Mouse (Mus musculus): Measurements from ENCODE around the gene Ezr. TPM values are rescaled to one million over a fixed set of nuclear protein-coding genes. Genes with fewer than 3 reads are reported as not detected.

Ezr gene
- total RNA-seq, 2 experiments from 2014 or later, result 1.5 to 1.9 TPM

DNA sequence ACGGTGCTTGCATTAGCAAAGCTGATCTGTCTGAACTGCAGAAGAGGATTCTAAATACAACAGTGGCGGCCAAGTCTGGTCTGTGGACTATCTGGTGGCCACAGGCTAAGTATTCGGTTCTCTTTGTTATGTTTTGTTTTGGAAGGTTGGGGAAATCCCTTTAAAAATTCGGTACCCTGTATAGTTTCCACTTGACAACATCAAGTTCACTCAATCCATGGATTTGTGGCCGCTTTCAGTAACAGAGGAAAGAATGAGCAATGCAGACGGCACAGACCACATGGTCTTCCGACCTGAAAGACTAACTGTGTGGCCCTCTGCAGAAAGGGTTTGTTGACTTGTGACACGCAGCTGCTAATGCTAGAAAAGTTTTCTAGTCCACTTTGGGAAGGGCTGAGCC is 23.7 kb downstream of the Ezr start:
- intact Hi-C loops (cut with DNase I), result no loop called here
- H3K4me3 ChIP-seq, result no peak overlapping the region
- DNase-seq, result no peak
- no peak overlapping the region for H3K27ac ChIP-seq
- no peak for TF ChIP-seq CTCF (IDR thresholded peaks at IDR 0.05)

DNA sequence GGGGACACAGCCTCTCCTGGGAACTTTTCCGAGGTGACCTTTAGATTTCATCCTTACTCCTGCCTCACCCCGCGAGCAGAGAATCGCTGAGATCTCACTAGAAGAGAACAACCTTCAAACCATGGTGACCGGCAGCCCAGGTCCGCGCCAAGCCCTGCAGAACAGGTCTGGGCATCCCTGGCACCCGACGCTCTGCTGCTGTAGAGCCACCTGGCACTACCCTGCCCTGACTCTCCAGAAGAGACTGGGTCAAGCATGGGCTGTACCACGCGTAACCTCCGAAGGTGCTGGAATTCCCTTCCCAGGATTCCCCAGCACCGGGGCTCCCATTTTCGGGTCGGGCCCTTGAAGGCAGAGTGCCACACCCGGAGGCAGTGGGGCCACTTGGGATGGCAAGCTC is 24.7 kb downstream of the Ezr start:
- H3K4me3 ChIP-seq, result no peak overlapping the region
- no peak for DNase-seq
- TF ChIP-seq CTCF (IDR thresholded peaks at IDR 0.05), result no peak
- H3K27ac ChIP-seq, result no peak overlapping the region
- intact Hi-C loops (cut with DNase I), result no loop called here

DNA sequence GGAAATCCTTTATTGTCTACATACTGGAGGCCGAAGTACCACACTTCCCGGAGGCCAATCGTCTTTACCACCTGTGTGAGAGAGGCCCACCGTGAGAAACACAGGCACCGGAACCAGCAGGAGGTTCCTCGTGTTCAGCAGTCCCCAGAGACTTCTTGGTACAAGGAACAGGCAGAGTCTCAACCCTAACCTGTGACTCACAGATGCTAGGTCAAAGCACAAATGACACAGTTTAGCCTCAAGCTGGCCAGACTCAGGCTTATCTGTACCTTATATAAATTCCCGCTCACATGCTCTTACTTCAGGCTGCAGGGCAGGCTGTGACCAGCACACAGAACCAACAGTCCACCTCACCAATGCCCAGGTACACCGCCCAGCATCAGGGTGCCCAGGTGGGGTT is 26.7 kb downstream of the Ezr start:
- intact Hi-C loops (cut with DNase I), result no loop called here
- H3K27ac ChIP-seq, result no peak overlapping the region
- TF ChIP-seq CTCF (IDR thresholded peaks at IDR 0.05), result no peak

DNA sequence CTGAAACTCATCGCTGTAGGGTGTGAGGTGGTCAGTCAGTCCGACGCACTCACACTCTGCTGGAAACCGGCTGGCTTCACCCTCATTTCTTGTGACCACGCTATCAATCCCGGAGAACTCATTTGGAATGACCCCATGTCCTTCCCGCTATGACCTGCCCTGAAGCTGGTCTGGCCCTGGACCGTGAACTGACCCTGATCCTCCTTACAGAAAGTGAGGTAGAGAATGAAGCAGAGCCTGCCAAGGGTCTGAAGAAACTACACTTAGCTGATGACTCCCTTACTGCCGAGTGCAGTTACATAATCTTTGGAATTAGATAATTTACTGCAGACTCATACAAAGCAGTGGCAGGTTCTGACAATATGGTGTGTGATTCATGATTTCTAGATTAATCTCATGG is 27.4 kb downstream of the Ezr start:
- no peak overlapping the region for H3K4me3 ChIP-seq
- intact Hi-C loops (cut with DNase I), result no loop called here
- DNase-seq, result no peak
- no peak for TF ChIP-seq CTCF (IDR thresholded peaks at IDR 0.05)
- no peak overlapping the region for H3K27ac ChIP-seq

More for the DNA sequence above, 26.7 kb downstream of the Ezr start:
- DNase-seq, result no peak
- H3K4me3 ChIP-seq, result no peak overlapping the region

DNA sequence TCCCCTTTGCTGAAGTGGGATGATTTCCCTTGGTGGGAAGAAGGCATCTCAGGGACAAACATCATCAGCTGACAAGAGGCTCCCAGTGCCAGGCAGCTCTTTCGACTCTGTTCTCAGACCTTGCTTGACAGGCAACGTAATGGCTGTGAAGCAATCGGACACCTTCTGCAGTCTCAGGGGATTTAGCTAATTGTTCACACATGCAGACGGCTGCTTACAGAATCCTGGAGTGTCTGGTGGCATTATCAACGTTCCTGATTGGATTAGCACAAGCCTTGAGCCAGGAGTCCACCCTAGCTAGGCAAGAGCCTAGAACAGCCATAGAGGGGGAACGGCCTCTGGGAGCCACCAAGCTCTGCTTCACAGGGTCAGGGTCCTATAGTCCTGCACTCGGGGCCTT is 30.2 kb downstream of the Ezr start:
- H3K4me3 ChIP-seq, result no peak overlapping the region
- intact Hi-C loops (cut with DNase I), result no loop called here
- TF ChIP-seq CTCF (IDR thresholded peaks at IDR 0.05), result no peak
- DNase-seq, result no peak
- H3K27ac ChIP-seq, result no peak overlapping the region

DNA sequence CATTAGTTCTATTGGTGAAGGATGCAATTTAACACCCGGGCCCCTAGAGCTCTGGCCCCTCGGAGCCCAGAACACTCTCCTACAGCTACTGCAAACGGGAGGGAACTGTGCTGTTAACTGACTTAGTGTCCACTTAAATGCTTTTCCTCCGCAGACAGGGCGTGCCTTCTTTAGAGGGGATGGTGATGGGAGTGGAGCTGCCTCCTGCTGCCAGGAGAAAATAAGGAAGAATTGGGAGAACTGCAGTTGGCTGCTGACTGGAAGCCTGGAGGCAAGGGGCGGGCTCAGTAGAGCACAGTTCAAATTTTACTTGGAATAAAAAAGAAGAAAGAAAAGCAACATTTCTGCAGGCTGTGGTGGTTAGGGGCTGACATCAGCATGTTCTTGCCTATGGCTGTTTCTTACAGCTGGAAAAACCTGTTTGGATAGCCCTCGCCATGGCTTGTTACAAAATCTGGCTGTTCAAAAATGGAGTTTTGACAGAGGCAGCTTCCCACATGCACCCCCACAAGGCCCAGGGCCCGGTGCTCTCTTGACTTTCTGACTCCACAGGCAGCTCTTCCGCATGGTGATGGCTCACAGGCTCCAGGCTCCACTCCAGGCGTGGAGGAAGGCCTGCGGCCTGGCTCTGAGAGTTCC is 31.2 kb downstream of the Ezr start:
- no peak for DNase-seq

DNA sequence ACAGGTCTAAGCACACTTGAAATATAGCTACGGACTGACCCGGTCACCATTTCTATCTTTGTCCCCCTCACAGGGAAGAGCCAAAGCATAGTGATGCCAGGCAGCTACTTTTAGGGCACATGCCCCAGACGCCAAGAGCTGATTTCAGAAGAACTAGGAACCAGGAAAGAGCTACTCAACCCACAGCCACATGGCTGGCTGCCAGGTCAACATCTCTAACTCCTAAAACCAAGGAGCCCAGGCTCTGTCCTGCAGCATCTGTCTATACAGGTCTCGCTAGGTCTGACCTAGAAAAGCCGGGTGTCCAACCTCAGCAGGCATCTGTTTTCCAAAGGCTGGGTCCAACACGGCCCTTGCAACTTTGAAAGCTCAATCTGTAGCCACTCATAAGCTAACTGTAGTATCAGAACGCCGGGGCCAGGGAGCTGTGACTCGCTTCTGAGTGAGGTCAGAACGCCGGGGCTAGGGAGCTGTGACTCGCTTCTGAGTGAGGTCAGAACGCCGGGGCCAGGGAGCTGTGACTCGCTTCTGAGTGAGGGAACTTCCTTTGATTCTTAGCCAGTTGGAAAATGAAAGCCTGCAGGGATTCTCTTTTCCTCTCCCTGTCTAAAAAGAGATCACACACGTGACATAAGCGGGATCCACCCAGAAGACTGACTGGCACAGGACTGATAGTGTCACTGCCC is 33.7 kb downstream of the Ezr start:
- intact Hi-C loops (cut with DNase I), result no loop called here
- TF ChIP-seq CTCF (IDR thresholded peaks at IDR 0.05), result no peak
- peak; percentile 51 for DNase-seq
- peak overlapping the region; percentile 48 for H3K4me3 ChIP-seq
- H3K27ac ChIP-seq, result no peak overlapping the region; the same call in 1 of the 2 replicates

More for the DNA sequence above, 31.2 kb downstream of the Ezr start:
- TF ChIP-seq CTCF (IDR thresholded peaks at IDR 0.05), result no peak
- Histone ChIP-seq H3K27ac (no peak overlapping the region), H3K4me3 (no peak overlapping the region)
- intact Hi-C loops (cut with DNase I), result no loop called here

DNA sequence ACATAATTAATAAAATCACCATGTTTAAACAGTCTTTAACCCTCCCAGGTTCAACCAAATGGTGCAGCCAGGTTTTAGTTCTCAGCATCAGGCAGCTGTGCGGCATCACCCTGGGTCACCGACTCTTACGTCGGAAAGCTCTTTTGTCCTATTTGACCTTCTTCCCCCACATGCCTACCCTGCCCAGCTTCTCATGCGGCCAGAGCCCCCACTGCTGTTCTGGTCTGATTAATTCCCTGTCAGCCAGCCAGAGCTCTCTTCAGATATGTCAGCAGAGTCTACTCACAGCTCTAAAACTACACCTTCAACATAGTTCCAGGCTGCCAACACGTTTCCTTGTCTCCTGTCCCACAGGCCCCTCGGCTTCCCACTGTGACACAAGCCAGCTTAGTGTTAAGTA is 35.1 kb downstream of the Ezr start:
- no peak for DNase-seq
- intact Hi-C loops (cut with DNase I), result no loop called here
- H3K27ac ChIP-seq, result no peak overlapping the region
- no peak for TF ChIP-seq CTCF (IDR thresholded peaks at IDR 0.05)
- no peak overlapping the region for H3K4me3 ChIP-seq

DNA sequence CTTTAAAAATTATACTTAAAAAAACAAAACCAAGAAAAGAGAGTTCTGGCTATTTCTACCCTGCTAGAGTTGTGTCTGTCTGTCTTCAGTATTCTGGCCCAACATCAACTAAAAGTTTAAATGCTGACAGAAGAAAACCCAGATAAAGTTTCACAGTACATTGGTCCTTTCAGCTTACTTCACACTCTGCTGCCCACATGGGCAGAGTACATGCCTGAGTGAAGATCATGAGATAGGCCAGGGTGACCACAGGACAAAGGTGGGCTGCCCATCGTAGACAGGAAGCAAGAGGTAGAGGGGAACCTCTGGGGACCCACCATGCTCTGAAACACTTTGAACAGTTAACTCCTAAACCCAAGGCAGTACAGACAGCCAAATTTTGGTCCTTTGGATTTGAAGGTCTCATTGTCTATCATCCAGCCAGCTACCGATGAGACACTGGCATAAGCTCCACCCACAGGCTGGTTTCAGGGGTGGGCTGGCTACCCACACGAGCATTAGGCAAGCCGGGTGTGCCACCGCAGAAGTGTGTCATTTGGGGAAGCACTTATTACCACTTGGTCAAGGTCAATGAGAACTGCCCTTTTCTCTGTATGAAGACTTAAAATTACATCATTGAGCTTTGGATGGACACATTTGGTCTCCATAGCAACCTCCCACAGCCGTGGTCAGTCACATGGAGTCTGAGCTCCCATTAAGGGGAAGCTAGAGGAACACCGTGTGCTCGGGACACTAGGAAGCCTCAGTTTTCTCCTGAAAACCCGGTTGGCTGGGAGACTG is 35.9 kb downstream of the Ezr start:
- intact Hi-C loops (cut with DNase I), result no loop called here
- H3K4me3 ChIP-seq, result no peak overlapping the region
- H3K27ac ChIP-seq, result no peak overlapping the region
- no peak for TF ChIP-seq CTCF (IDR thresholded peaks at IDR 0.05)
- no peak for DNase-seq

DNA sequence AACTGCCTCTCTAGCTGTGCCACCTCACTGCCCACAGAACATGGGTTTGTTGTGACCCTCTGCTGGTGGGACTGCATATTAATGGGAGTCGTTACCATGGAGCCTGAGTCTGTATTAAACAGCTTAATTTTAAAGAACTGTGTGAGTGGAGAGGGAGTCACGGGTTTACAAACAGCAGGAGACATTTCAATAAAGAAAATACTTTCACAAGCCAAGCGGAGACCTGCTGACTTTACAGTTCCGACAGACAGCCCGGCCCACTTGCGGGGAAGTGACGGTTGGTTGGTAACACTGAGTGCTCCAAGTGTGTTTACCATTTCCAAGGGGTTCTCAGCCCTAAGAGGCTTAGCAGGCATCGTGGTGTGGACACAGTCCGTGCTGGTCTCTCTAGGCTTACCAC is 36.6 kb downstream of the Ezr start:
- no peak for TF ChIP-seq CTCF (IDR thresholded peaks at IDR 0.05)
- DNase-seq, result no peak
- Histone ChIP-seq H3K4me3 (no peak overlapping the region), H3K27ac (no peak overlapping the region)
- intact Hi-C loops (cut with DNase I), result no loop called here

DNA sequence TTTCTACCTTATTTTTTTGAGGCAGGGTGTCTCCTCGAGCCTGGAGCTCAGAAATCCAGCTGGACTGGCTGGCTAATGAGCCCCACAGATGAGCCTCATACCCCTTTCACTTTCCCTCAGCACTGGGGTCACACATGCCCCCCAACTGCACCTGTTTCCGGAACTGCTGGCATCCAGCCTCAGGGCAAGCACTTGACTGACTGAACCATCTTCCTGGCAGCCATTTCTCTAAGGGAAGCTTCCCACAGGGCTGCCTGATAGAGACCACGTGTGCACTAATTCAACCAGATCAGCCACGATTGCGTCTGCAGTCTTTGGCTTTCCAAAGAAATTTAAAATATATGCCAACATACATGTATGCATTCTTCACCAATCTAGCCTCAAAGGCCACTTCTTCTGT is 37.1 kb downstream of the Ezr start:
- Histone ChIP-seq H3K27ac (no peak overlapping the region), H3K4me3 (no peak overlapping the region)
- DNase-seq, result no peak
- intact Hi-C loops (cut with DNase I), result no loop called here
- no peak for TF ChIP-seq CTCF (IDR thresholded peaks at IDR 0.05)

DNA sequence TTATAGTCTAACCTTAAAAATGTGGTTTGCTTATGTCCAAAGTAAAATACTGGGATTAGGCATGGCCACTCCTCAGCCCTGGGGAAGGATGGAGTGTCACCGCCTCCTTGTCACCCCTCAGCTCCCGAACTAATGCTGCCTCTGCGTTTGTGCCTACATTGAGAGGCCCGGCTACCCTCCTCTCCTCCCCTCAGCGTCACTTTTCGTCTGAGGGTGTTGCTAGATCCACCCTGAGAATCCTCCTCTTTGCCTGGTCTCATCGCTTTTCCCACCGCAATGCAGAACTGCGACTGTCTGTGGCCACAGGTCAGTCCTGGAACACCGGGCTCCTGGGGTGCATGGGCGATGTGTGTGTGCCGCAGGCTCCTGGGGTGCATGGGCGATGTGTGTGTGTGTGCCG is 37.7 kb downstream of the Ezr start:
- TF ChIP-seq CTCF (IDR thresholded peaks at IDR 0.05), result no peak
- intact Hi-C loops (cut with DNase I), result no loop called here
- DNase-seq, result no peak
- Histone ChIP-seq H3K27ac (no peak overlapping the region), H3K4me3 (no peak overlapping the region)

DNA sequence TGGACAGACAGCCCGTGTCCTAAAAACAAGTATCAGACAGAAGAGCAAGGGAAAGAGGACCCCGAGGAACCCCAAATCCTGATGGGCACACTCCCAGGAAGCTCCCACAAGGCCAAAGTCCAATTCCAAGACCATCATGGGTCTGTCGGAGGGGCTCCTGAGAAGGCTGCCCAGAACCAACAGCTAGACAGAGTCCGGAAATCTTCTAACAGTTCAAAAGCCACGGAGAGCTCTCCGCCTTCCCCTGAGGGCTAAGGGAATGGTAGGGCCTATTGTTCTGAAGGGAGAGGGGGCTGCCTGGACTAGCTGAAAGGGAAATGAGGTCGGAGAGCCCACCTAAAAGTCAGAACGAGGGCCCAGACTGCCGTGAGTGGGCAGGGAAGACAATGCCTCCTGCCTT is 38.2 kb downstream of the Ezr start:
- DNase-seq, result no peak
- no peak overlapping the region for H3K4me3 ChIP-seq
- H3K27ac ChIP-seq, result no peak overlapping the region
- intact Hi-C loops (cut with DNase I), result no loop called here
- no peak for TF ChIP-seq CTCF (IDR thresholded peaks at IDR 0.05)
